Mouse (Mus musculus) fibroblast of lung, adult 2 months (primary cell): ENCODE measurements around the gene Heg1.

Experiments
- DNase-seq: peaks from one replicate; pipeline ENCODE4 v3.0.0-alpha.2; 2011; ENCODE audit warnings: low read depth

Gene Heg1

GRCm38 (mm10) chr16:33684162-33684702, at the start of gene Heg1:
Gene Heg1, plus strand, starts transcription at chr16:33684370.
- DNase-seq = no peak

DNA sequence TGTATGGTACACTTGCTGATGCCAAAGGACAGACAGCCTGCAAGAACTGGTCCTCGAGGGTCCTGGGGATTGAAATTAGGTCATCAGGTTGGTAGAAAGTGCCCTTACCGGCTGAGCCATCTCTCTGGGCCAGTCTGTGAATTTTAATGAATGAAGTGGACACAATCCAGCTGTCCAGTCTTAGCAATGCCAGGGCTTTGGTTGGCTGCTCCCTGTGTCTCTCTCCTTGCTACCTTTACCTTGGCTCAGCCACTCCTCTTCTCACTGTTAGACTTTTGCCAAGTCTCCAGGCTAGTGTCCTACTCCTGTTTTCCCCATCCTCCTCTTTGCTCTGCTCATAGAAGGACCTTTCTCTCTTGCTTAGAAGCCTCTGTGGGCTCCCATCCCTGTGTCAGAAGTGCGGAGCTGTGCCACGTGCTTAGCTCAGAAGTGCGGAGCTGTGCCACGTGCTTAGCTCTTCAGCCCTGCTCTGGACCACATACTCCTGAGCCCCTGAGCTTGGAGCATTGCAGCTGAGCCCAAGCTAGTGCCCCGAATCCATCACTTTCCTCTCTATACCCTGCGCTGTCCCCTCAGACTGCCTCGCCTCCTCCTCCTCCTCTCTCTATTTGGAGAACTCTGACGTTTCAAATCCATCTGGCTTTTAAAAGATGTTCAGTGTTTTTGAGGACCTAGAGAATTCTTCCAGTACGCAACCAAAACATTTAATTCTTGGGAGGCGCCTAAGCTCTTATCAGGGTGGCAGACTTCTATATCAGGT, 48.2 kb upstream of the Heg1 start:
- DNase-seq = no peak

DNA sequence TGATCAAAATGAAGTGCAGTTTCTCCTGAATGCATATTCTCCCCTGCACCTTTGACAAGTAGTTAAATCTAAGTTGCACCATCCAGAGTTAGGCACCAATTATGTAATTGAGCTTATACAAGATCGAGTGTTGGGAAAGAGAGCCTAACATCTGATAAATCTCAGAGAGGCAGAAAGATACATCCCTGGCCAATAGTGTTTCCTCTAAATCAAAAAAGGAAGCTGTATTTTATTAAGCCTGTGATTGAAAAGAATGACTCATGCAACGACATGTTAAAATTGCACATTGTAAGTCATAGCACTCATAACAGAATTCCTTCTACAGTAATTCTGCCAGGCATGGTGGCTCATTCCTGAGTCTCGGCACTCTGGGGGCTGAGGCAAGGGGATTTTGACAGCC, 42.4 kb upstream of the Heg1 start:
- peak; percentile 25 for DNase-seq

DNA sequence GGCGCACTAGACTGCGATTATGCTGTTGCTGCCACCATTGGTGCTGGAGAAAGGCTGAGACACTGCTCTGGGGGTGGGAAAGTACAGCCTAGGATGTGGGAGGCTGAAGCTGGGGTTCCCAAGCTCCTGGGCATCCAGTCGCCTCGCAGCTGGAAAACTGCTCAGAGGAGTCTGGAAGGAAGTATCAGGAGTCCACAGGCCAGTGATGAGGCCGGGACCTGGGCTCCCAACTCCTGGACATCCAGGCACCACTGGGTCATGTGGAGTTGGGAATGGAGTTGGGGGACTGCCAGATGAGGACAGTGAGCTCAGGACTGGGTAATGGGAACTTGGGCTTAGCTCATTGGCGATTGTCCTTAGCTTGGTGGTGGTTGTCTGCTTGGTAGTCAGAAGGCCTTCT, 31.1 kb upstream of the Heg1 start:
- no peak for DNase-seq

- no peak for DNase-seq
Measured at GRCm38 (mm10) chr16:33655443-33655842, 28.7 kb upstream of the Heg1 start.

DNA sequence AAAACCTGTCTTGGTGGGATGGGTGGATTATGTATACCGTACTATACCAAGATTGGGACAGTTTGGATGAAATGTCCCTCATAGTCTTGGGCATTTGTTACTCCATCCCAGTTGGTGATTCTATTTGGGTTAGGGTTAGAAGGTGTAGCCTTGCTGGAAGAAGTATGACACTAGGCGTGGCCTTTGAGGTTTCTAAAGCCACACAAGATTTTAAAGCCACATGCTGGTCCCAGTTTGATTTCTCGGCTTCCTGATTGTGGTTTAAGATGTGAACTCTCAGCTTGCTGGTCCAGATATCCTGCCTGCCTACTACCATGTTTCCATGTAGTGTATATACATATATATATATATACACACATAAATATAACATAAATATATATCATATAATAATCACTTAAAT, 27.0 kb upstream of the Heg1 start:
- DNase-seq = no peak

DNA sequence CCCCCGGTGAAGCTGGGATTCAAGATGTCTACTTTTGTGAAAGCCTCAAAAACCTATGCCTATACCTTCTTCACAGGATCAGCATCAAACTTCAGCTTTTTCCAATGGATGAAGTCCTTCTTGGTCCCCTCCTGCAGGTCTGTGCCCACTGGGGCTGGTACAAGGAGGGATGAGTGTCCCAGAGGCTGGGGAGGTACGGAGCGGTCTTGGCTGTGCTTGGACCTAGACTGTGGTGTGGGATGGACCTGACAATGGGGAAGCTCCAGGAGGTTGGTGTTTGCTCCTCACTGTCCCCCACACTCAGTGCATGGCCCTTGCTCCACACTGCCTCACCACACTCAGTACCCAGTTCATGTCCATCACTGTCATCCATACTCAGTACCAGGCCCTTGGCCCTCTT, 26.0 kb upstream of the Heg1 start:
- DNase-seq = no peak

DNA sequence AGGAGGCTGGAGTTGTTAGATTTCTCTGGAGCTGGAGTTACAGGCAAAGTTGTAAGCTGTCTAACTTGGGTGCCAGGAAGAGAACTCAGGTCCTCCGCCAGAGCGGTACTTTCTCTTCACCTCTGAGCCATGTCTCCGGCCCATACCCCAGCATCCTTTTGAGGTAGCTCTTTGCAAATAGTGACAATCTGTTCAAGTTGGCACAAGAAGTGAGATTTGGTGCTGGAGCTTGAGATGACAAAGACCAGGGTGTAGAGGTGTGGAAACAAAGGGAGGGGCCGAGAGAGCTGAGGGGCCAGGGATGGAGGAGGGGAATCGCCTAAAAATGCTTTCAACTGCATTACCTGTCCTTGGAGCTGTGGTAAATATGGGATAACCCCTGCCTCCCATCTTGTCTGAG, 24.6 kb upstream of the Heg1 start:
- no peak for DNase-seq

DNA sequence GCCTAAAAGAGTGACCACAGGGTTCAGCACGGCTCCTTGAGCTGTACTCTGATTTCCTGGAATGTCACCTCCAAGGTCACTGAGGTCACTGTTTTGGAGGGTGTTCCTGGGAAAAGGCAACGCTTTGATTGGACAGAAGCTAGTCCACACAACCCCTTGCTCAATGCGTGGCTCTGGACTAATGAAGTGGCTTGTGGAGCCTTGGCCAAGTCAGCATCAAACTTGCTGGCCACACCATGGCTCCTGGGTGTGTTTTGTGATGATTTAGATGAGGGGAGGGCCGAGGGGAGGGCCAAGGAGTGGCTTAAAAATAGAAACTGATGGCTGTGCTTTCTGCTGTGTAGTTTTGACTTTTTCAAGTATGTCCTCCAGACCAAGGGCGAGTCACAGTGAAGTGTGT, 24.0 kb upstream of the Heg1 start:
- DNase-seq = peak; percentile 58

DNA sequence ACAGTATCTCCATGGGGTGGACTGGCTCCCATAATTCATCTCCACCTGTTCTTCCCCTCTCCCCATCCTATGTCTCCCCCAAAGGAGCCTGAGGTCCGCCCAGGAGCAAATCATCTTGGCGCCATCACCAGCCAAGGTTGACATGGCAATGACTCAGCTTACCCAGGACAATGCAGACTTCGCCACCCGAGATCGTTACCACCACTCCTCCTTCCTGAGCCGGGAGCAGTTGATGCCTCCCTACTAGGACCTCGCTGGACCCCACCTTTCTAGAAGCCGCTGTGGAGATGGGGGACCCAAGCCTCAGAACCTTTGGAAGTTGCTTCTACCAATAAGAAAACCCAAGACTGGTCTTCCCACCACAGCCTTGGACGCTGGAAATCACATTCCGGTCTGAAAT, 21.3 kb upstream of the Heg1 start:
- DNase-seq = no peak

GRCm38 (mm10) chr16:33666226-33666625, 17.9 kb upstream of the Heg1 start:
- no peak for DNase-seq

GRCm38 (mm10) chr16:33666985-33667538, 17.1 kb upstream of the Heg1 start:
- no peak for DNase-seq

DNA sequence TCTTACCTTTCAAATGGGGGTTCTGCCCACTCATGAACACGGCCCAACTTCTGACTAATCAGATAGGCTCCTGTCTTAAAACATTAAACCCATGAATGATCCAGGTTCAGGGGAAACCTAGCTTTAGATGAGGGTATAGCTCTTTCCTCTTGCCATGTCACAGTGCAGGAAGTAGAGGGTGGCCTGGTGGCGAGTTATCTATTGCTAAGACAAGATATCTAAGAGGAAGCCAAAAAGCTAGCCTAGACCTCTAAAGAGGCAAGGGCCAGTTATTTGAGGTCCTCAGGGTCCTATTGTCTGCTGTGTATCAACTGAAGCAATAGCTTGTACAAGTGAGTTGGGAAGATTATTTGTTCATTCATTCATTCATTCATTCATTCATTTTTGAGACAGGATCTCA, 15.7 kb upstream of the Heg1 start:
- DNase-seq = no peak

DNA sequence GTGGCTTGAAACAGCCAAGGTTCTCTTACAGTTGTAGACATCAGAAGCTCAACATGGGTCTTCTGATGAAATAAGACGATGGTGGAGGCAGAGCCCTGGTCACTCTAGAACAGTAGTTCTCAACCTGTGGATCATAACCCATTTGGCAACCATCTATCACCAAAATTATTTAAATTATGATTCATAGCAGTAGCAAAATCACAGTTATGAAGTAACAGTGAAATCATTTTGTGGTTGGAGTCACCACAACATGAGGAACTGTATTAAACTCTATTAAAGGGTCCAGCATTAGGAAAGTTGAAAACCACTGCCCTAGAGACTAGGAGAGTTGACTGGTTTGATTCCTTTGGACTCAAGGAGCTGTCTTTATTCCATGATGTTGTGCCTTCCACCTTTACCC, 15.1 kb upstream of the Heg1 start:
- DNase-seq = no peak

DNA sequence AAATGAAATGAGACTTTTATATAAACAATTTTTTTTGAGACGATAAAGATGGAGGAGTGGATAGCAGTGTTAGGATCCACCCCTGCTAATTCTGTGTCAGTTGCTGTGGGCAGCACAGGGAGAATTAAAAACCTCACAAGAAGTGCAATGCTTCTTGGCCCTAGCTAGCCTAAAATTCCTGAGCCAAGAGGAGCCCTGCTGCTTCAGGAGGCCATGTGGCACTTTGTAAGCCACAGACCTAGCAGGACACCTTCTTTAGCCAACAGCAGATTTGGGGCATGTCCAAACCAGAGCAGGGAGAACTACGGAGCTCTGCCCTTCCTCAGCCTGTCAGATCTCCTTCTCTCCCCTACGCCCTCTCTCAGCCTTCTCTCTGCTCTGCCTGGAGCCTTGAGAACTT, 13.8 kb upstream of the Heg1 start:
- no peak for DNase-seq

- no peak for DNase-seq
Measured at GRCm38 (mm10) chr16:33670933-33671332, 13.2 kb upstream of the Heg1 start.

DNA sequence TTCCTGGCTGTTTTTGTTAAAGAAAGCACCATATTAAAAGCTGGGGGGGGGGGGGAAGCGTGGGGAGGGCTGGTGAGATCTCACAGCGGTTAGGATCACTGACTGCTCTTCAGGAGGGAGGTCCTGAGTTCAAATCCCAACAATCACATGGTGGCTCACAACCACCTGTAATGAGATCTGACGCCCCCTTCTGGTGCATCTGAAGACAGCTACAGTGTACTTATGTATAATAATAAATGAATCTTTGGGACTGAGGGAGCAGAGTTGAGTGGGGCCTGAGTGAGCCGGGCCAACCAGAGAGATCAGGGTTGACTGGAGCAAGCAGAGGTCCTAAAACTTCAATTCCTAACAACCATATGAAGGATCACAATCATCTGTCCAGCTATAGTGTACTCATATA, 12.0 kb upstream of the Heg1 start:
- DNase-seq = no peak

DNA sequence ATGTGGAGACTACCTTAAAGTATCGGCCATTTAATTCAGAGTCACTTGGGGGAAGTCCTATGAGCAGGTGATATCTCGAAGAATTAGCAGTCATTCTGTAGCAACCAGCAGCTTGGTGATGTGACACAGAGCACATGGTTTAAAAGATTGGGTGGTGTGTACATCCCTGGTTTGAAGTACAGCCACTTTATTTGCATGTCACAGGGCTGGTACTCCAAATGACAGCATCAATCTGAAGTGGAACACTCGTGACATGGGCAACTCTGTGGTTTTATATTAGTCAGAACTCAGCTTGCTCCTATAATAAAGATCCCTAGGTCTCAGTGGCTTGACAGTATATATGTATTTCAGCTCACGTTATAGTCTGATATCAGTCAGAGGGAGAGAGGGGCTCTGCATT, 11.5 kb upstream of the Heg1 start:
- DNase-seq = no peak

DNA sequence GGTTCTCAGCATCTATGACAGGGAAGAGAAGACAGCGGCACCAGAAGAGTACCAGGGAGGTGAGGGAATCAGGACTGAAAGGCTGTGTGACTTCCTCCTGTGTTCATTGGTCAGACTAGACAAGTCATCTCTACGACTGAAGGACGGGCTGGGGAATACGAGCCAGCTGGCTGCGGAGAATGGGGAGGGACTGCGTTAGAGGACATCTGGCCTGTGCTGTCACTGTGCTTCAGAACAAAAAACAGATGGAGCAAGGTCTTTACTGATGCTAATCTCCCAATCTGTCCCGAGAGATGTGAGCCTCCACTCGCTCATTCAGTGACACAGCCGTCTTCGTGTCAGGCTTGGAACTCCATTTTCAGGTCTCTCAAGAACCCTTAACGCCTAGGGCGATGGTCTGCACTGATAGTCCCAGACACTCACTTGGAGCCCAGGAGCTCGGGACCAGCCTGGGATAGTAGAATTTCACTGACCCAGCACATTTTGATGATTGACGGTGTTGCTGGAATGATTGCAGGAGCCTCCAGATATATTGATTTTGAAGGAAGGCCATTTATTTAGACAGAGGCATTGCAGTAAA, 10.6 kb upstream of the Heg1 start:
- no peak for DNase-seq

DNA sequence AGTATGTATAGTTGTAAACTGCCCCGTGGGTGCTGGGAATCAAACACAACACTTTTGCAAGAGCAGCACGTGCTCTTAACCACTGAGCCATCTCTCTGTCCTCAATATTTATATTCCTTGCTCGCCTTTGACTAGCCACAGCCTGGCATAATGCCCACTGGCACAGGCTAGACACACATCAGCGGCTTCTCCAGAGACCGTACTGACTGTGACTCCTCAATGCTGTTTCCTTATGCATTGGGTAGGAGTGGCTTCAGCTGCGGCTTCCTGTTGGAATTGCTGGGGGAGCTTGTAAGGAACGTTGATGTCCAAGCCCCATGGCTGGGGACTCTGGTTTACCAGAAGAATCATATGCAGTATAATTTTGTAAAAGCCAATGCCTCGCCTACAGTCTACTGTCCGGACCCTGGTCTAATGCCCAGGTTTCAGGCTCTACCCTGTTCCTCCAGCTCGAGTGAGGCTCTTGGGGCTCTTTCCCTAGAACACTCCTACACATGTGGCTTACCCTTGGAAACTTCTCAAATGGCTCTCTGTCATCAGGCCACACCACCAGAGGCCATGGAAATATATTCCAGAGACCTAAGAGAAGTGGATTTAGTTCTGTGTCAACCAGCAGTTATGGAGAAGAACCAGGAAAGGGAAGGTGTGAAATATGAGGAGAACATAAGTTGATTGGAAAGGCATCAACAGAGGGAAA, 8.9 kb upstream of the Heg1 start:
- no peak for DNase-seq

DNA sequence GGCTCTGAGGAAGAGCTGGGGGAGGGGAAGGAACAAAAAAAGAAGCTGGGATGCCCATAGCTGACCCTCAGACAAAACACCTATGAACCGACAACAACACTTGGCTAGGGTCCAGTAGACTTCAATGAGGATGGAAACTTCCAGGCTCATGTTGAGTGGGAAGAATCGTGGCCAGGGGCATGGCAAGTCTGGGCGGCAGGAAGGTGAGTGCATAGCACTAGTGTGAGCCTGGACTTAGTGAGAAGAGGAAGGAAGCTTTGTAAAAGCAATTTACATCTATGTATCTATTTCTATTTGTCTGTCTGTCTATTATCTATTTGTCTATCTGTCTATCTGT, 8.4 kb upstream of the Heg1 start:
- DNase-seq = no peak

DNA sequence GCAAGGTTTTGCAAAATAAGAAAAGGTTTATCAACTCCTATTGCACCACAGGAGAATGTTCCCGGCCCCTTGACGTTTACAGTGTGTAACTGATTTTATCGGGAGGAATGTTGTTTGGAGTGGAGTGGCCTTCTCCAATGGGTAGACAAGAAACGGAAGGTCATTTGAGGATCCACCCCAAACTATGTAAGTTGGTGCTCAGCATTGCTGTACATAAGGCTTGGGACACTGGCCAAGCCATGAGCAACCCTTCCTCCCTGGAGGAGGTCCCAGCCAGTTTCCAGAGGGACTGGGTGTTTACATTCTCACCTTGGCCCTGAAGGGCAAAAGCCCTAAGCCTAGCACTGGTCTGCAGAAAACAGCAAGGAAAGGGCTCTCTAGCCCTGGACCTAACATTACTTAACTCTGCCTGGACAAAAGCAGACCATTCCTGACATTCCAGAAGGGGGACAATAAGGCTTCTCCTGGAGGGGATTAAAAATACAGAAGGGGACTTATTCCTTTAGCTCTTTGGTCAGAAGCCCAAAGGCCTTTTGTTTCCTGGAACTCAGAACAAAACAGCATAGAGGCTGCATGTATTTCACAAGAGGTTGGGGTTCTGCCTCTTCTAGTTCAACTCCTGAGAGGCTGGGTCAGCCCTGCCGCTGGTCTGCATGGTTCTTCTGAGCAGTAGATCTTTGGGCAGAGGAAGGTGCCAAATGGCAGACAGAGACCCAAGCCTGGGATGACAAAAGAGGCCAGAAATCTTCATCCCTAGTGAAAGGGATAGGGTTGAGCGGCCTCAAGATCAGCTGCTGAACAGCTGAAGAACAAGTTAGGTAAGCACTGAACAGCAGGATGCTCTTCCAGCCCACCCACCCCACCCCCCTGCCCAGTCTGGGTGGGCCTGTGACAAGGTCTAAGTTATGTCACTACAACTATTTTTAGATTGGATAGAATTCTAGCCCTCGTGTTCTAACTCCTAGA, 7.5 kb upstream of the Heg1 start:
- peak; percentile 63 for DNase-seq
